Mouse (Mus musculus) MEL (cell line): ENCODE data around the gene Manba. TPM values are rescaled to one million over a fixed set of nuclear protein-coding genes. Genes with fewer than 3 reads are reported as not detected.

Experiments used
- DNase-seq: peaks from one replicate; pipeline ENCODE4 v3.0.0; 2011; ENCODE audit warnings: low read depth, low spot score
- H3K27ac ChIP-seq: 2 replicates; pipeline ENCODE4 v1.5.1; 2012; ENCODE audit warnings: low read depth, mild to moderate bottlenecking, control low read depth, low read length, moderate library complexity; ENCODE audit not compliant: control insufficient read depth
- H3K27me3 ChIP-seq, 2 experiments: fragments of 150-350 bp in 1 of 2; sonication (generic) in 1 of 2; 2 replicates each; pipeline ENCODE4 v1.6.1; 2012; ENCODE audit warnings: low read length in 2 of 2, mild to moderate bottlenecking in 2 of 2, improper control_type of control experiment in 1 of 2, moderate library complexity in 1 of 2; ENCODE audit not compliant: insufficient read depth in 2 of 2, control insufficient read depth in 1 of 2
- H3K36me3 ChIP-seq, 2 experiments: 2 replicates each; pipeline ENCODE4 v1.6.1; 2012 to 2014; ENCODE audit warnings: low read length in 2 of 2, improper control_type of control experiment in 1 of 2, inconsistent platforms in 1 of 2, mild to moderate bottlenecking in 1 of 2; ENCODE audit not compliant: insufficient read depth in 2 of 2, control insufficient read depth in 1 of 2
- H3K4me1 ChIP-seq, 2 experiments: fragments of 150-350 bp in 1 of 2; sonication (generic) in 1 of 2; 2 replicates each; pipeline ENCODE4 v1.6.1; 2012; ENCODE audit warnings: low read length in 2 of 2, improper control_type of control experiment in 1 of 2, mild to moderate bottlenecking in 1 of 2; ENCODE audit not compliant: insufficient read depth in 2 of 2, control insufficient read depth in 1 of 2
- H3K4me3 ChIP-seq, 2 experiments: fragments of 150-350 bp in 1 of 2; sonication (generic) in 1 of 2; 2 replicates each; pipeline ENCODE4 v1.5.1; 2012; ENCODE audit warnings: low read depth in 2 of 2, low read length in 2 of 2, mild to moderate bottlenecking in 2 of 2, moderate library complexity in 2 of 2, control low read depth in 1 of 2, improper control_type of control experiment in 1 of 2; ENCODE audit not compliant: control insufficient read depth in 1 of 2, insufficient read depth in 1 of 2
- H3K79me2 ChIP-seq: 2 replicates; pipeline ENCODE4 v1.6.1; 2012; ENCODE audit warnings: mild to moderate bottlenecking, low read length, moderate library complexity; ENCODE audit not compliant: control insufficient read depth, poor library complexity, insufficient read depth
- H3K9ac ChIP-seq: 2 replicates; pipeline ENCODE4 v1.6.1; 2012; ENCODE audit warnings: low read depth, mild to moderate bottlenecking, control low read depth, low read length, moderate library complexity; ENCODE audit not compliant: control insufficient read depth, poor library complexity, severe bottlenecking
- H3K9me3 ChIP-seq: fragments of 150-350 bp; sonication (generic); replicated peaks from 2 replicates; pipeline ENCODE4 v1.6.1; 2012; ENCODE audit warnings: mild to moderate bottlenecking, low read length, improper control_type of control experiment, moderate library complexity; ENCODE audit not compliant: insufficient read depth
- BHLHE40 ChIP-seq: IDR thresholded peaks from 2 replicates; pipeline ENCODE4 v1.6.1; 2012; ENCODE audit warnings: low read depth, mild to moderate bottlenecking, inconsistent platforms, low read length, improper control_type of control experiment, borderline replicate concordance
- CHD2 ChIP-seq: IDR thresholded peaks from 2 replicates; pipeline ENCODE4 v1.6.1; 2011; ENCODE audit warnings: low read length, improper control_type of control experiment
- ELF1 ChIP-seq: IDR thresholded peaks from 2 replicates; pipeline ENCODE4 v1.6.1; 2014; ENCODE audit warnings: low read depth, mild to moderate bottlenecking, inconsistent platforms, low read length, improper control_type of control experiment, moderate library complexity
- EP300 ChIP-seq, 2 experiments: IDR thresholded peaks; 2 replicates each; pipeline ENCODE4 v1.6.1; 2011; ENCODE audit warnings: improper control_type of control experiment in 2 of 2, low read length in 2 of 2, low read depth in 1 of 2, mild to moderate bottlenecking in 1 of 2
- ETS1 ChIP-seq: IDR thresholded peaks from 2 replicates; pipeline ENCODE4 v1.6.1; 2012; ENCODE audit warnings: low read depth, mild to moderate bottlenecking, inconsistent platforms, low read length, improper control_type of control experiment, moderate library complexity
- HCFC1 ChIP-seq: IDR thresholded peaks from 2 replicates; pipeline ENCODE4 v1.6.1; 2012; ENCODE audit warnings: low read depth, mild to moderate bottlenecking, inconsistent platforms, low read length, improper control_type of control experiment, moderate library complexity
- KAT2A ChIP-seq: conservative IDR thresholded peaks from 2 replicates; pipeline ENCODE4 v1.6.1; 2012; ENCODE audit warnings: low read depth, low read length, improper control_type of control experiment, inconsistent platforms
- MAFK ChIP-seq: IDR thresholded peaks from 2 replicates; pipeline ENCODE4 v1.6.1; 2011; ENCODE audit warnings: low read depth, mild to moderate bottlenecking, low read length, improper control_type of control experiment, borderline replicate concordance
- MAX ChIP-seq: IDR thresholded peaks from 2 replicates; pipeline ENCODE4 v1.6.1; 2011; ENCODE audit warnings: low read length, improper control_type of control experiment
- MEF2A ChIP-seq: IDR thresholded peaks from 2 replicates; pipeline ENCODE4 v1.6.1; 2014; ENCODE audit warnings: low read depth, mild to moderate bottlenecking, inconsistent platforms, low read length, improper control_type of control experiment; ENCODE audit not compliant: poor library complexity, insufficient replicate concordance, severe bottlenecking; ENCODE audit errors: extremely low read depth
- MXI1 ChIP-seq: IDR thresholded peaks from 2 replicates; pipeline ENCODE4 v1.6.1; 2011; ENCODE audit warnings: mild to moderate bottlenecking, low read depth, low read length, improper control_type of control experiment
- MYC ChIP-seq: IDR thresholded peaks from 2 replicates; pipeline ENCODE4 v1.6.1; 2011; ENCODE audit warnings: low read depth, mild to moderate bottlenecking, low read length, improper control_type of control experiment, moderate library complexity
- NELFE ChIP-seq: IDR thresholded peaks from 2 replicates; pipeline ENCODE4 v1.6.1; 2011; ENCODE audit warnings: low read depth, low read length, improper control_type of control experiment
- POLR2A ChIP-seq, 2 experiments: IDR thresholded peaks; 2 replicates each; pipeline ENCODE4 v1.6.1; 2011 to 2012; ENCODE audit warnings: low read length in 2 of 2, mild to moderate bottlenecking in 2 of 2, control low read depth in 1 of 2, improper control_type of control experiment in 1 of 2, low read depth in 1 of 2, moderate library complexity in 1 of 2; ENCODE audit not compliant: control insufficient read depth in 1 of 2, insufficient read depth in 1 of 2, poor library complexity in 1 of 2
- POLR2AphosphoS2 ChIP-seq: IDR thresholded peaks from 2 replicates; pipeline ENCODE4 v1.6.1; 2011; ENCODE audit warnings: low read length, improper control_type of control experiment
- SIN3A ChIP-seq: IDR thresholded peaks from 2 replicates; pipeline ENCODE4 v1.6.1; 2012; ENCODE audit warnings: low read length, improper control_type of control experiment, inconsistent platforms
- TCF12 ChIP-seq: IDR thresholded peaks from 2 replicates; pipeline ENCODE4 v1.6.1; 2014; ENCODE audit warnings: low read depth, mild to moderate bottlenecking, inconsistent platforms, low read length, improper control_type of control experiment, moderate library complexity
- USF1 ChIP-seq: IDR thresholded peaks from 2 replicates; pipeline ENCODE4 v1.6.1; 2014; ENCODE audit warnings: low read depth, mild to moderate bottlenecking, inconsistent platforms, low read length, improper control_type of control experiment, moderate library complexity
- ZKSCAN1 ChIP-seq: IDR thresholded peaks from 2 replicates; pipeline ENCODE4 v1.6.1; 2012; ENCODE audit warnings: low read depth, mild to moderate bottlenecking, inconsistent platforms, low read length, improper control_type of control experiment, moderate library complexity
- ZMIZ1 ChIP-seq: IDR thresholded peaks from 2 replicates; pipeline ENCODE4 v1.6.1; 2012; ENCODE audit warnings: low read depth, mild to moderate bottlenecking, inconsistent platforms, low read length, improper control_type of control experiment, moderate library complexity
- ZNF384 ChIP-seq: IDR thresholded peaks from 2 replicates; pipeline ENCODE4 v1.6.1; 2012; ENCODE audit warnings: low read depth, mild to moderate bottlenecking, inconsistent platforms, low read length, improper control_type of control experiment
- polyA plus RNA-seq, 2 experiments: library from polyadenylated mRNA; stranded (reverse) in 1 of 2; unstranded in 1 of 2; fragments of >175 nt in 1 of 2; fragments of >200 nt in 1 of 2; gene quantifications; 2 replicates each; pipeline versions ENCODE4 v1.2.1 to v1.2.4; 2012; ENCODE audit warnings: low replicate concordance in 2 of 2, low read depth in 1 of 2; ENCODE audit not compliant: insufficient read length in 2 of 2, insufficient read depth in 1 of 2, missing spikeins in 1 of 2
- total RNA-seq: library from RNA; depleted of rRNA; stranded (reverse); fragments of 300-350 nt; gene quantifications from 2 replicates; pipeline ENCODE4 v1.2.3, GENCODE M21; 2012; rRNA removed

The Manba gene
- total RNA-seq (8.1 and 9.1 TPM in 2 replicates), polyA plus RNA-seq (10 to 100 TPM in 1 of 2 experiments, not detected in 1; 10.6 TPM)

DNA sequence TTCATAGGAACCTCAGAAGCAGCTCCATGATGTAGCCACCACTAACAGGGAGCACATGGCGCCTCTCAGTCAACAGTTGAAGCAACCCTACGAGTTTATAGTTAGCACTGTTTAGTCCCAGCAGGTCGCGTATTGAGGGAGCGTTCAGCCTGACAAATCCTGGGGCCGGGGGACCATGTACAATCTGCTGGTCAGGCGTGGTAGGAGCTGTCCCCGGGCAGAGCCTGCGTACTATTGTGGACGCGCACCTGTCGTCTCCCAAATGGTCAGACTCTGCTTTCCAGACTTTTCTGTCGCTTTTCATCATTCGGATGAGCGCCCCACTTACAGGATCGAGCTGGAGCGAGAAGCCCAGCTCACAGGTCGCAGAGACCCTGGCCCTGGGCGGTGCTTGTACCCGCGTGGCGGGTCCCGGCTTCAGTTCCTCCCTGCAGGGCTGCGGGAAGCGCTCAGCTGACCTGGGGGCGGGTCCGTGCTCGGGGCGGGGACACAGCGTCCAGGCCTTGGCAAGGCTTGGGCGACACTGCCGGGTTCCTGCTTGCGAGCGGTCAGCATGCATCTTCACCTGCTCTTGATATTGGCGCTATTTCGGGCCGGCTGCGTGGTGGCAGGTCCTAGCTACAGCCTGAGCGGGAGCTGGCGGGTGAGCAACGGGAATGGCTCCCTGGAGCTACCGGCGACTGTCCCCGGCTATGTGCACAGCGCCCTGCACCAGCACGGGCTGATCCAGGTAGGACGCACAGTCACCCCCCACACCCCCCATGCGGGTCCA, at the start of gene Manba:
Gene Manba (plus strand): TSS at position 484 of the 772 bp plus-strand sequence.
- Histone ChIP-seq H3K27me3 (no peaks in the 10 kb centered on the region), H3K4me1 (peaks cover 8 to 13% of the 10 kb centered on the region in 2 experiments), H3K9me3 (no peaks in the 10 kb centered on the region), H3K9ac (peak within 1 kb of the TSS; percentile 69), H3K79me2 (peaks cover 3% of the 10 kb centered on the region; the same call in 1 of the 2 replicates), H3K4me3 (peak within 1 kb of the TSS; percentile 71 to 97)
- peak; percentile 89 for DNase-seq
- TF ChIP-seq MAX (peak; percentile 83), EP300 (IDR thresholded peaks at IDR 0.05; ENCODE audit: low read depth in 1 of 2, low read length in 2 of 2) (0 out of 4 replicates have a peak, but pooled peaks of 1 of the 2 experiments have one; percentile 3), POLR2AphosphoS2 (no peak; the same call in 1 of the 2 replicates), ZKSCAN1 (no peak), USF1 (peak; percentile 79), MAFK (no peak), MXI1 (peak; percentile 93), MYC (peak; percentile 86), HCFC1 (peak; percentile 39), MEF2A (no peak), ELF1 (peak; percentile 28), TCF12 (0 out of 2 replicates have a peak, but pooled peaks have one; percentile 27), ZMIZ1 (peak; percentile 73), ETS1 (0 out of 2 replicates have a peak, but pooled peaks have one; percentile 21), NELFE (peak; percentile 62), BHLHE40 (no peak), SIN3A (peak; percentile 74), KAT2A (no peak), POLR2A (IDR thresholded peaks at IDR 0.05; ENCODE audit: control insufficient read depth in 1 of 2, insufficient read depth in 1 of 2, low read depth in 1 of 2, low read length in 2 of 2, poor library complexity in 1 of 2) (peak; percentile 66 to 72), CHD2 (no peak), ZNF384 (no peak)
- TF ChIP-seq, all 39 proteins: peak for 13
- Histone ChIP-seq H3K36me3 (peaks cover 0 to 7% of the 10 kb centered on the region in 2 experiments; a peak in 2 of 4 replicates), H3K27ac (peak within 1 kb of the TSS; percentile 2; the same call in 1 of the 2 replicates)
